Mouse (Mus musculus): ENCODE measurements around the gene Lrch2. TPM values are rescaled to one million over a fixed set of nuclear protein-coding genes. Genes with fewer than 3 reads are reported as not detected.
"Not testable (repeated sequence)": the region's sequence is repeated elsewhere in the genome, so short reads cannot be mapped to it uniquely, and the experiment has no call there.

Gene Lrch2
- not detected for polyA plus RNA-seq (2017; shearing (Covaris generic))

DNA sequence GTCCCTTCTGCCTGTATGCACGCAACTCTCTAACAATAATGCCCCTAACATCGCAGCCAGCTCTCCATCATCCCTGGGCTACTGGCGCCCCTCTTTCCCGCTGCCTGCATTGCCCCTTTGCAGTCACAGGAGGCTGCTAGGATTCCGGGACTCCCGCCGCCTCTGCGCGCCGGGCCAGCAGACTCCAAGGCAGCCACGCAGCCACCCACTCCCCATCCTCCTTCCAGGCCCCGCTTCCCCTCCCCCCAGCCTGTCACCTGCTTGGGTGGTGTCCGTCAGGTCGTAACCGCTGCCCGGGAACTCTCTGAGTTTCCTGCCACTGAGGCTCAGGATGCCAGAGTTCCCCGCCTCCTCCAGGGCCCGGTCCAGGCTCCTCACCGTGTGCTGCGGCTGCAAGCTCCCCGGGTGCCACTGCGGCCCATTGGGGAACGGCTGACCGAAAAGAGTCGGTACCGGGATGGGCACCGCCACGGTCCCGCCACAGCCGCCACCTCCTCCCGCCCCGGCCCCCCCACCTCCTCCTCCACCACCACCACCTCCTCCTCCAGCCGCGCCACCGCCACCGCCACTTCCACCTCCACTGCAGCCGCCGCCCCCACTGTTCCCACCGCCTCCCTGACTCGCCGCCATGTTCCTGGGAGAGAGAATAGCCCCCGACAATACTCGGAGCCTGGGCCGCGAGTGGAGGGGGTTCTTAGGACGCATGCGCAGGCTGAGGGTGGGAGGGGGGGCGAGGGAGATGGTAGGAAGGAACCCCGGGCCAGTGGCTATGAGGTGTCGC is at the start of gene Lrch2:
Gene Lrch2 (minus strand): TSS at position 661 of the 781 bp plus-strand sequence.
- no peak for ATAC-seq

DNA sequence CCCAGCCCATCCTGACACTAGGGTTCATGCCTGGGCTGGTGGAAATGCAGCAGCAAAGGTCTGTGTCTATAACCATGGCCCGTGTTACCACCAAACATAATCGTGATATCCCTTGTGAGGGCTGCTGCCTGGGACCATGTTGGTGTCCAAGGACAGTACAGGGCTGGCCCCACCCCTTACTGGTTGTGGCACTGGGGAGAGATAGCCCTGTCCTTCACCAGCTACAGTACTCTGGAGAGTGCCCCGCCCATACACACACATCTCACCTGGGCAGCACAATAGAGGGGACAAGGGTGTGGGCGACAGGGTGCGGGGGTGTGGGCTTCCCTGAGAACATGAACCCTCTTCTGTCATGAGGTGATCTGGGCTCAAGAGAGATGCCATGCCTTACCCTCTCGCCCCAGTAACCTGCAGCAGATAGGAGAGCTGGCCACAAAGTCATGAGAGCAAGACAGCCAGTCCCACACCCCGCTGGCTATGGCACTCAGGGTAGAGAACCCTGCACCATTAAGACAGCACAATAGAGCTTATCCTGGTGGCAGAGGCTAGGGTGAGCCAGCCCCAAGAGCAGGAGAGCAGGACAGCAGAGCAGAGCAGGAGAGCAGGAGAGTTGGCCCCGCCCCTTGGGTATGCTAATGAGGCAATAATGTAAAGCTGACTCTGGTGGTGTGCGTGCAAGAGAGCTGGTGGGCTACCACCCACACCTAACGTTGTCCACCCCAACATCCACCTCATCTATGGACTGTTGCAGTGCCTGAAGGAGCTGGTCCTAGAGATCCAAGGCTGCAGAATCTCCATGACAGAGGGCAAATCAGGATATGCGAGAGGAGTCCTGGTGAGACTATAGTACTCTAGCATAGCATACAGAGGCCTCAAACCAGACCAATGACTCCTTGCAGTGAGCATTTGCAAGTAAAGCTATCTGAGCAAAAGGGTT is 12.7 kb downstream of the Lrch2 start:
- no peak for ATAC-seq

- no peak for ATAC-seq
Observed at GRCm38 (mm10) chrX:147538377-147538776, 15.5 kb downstream of the Lrch2 start.

DNA sequence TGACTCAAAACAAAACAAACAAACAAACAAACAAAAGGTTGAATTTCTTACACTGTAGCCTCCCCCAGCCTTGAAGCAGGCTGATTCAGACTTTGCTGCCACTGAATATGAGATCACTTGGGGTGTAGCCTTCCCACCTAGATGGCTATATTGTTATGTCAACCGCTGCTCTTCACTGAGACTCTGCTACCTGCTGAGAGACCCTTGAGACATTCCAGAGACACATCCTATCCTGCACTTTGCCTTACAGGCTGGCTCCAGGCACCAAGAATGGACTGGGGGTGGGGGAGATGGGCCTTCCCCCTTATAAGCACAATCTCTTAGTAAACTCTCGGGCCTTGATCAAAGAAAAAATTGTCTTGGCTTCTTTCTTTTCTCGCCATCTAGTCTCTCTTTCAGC is 16.8 kb downstream of the Lrch2 start:
- not testable (repeated sequence) for ATAC-seq

- ATAC-seq = no peak
Observed at GRCm38 (mm10) chrX:147535616-147536015, 18.3 kb downstream of the Lrch2 start.

DNA sequence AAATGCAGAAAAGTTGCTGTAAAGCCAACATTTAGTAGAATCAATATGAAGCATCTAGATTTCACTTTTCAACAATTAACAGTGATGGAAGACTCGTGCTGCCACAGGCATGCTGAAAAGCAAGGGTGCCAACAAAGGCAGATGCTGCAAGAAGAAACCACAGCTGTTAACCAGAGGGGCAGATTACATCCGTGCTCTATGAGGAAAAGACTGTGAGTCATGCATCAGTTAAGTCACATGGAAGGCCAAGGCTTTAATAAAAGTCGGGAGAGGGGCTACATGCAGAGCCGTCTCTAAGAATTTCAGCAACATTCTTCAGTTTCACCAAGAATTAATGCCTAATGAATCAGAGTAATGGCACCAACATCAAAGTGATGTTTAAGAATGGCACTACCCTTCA is 22.2 kb downstream of the Lrch2 start:
- no peak for ATAC-seq

DNA sequence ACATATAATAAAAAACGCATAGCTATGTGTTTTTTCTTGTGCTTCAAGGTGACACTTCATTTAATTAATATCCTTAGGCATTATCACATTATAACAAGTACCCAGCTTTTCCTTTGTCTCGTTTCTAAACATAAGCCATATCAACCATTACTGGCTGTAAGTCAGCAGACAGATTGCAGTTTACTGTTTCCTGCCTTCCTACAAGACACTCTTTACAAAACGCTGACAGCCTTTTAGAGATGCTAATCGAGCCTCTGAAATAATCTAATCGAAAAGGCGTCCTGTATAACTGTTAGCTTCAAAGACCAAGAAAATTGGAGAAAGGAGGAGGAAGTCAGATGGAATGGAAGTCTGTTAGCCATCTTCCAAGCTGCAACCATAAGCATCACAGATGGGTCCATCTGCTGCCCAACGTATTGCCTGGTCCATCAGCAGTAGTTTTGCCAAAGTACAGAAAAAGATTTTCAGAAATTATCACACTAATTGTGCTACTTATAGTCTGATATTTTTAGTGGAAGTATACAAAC is 26.2 kb downstream of the Lrch2 start:
- ATAC-seq = no peak

- no peak for ATAC-seq
Observed at GRCm38 (mm10) chrX:147489551-147489950, 64.3 kb downstream of the Lrch2 start.

DNA sequence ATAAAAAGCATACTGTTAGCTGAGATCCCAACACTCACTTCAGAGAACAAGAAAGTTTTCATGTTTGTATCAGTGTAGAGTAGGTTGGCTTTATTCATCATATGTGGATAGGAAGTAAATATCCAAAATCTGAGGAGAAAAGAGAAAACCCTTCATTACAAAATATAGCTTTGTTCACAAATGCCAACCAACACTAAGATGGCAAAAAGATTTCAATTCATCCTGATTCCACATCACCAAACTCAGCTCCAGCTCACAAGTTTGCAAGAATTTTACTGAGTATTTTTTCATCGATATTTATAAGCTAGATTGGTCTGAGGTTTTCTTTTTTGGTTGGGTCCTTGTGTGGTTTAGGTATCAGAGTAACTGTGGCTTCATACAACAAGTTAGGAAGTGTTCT is 100.3 kb downstream of the Lrch2 start, which contains the start of gene Vmn1r239-ps:
Gene Vmn1r239-ps (minus strand): TSS at position 101 of the 400 bp plus-strand sequence.
- ATAC-seq = not testable (repeated sequence)

DNA sequence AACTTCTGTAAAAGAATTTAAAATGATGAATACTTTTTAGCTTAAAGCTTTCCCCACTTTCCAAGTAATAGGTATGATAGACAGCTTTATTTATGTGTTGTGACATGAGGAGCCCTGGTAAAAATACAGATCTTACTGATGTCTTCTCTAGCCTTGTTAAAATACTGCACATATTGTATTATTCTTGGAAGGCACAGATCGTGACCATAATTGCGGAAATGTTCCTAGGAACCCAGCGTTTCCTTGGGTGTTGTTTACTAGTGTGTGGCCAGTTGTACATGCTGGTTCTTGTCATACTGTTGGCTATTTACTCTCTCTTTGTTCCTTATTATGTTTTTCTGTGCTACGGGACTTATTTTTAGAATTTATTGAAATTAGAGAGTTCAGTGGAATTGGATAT is 110.5 kb downstream of the Lrch2 start:
- ATAC-seq = no peak

DNA sequence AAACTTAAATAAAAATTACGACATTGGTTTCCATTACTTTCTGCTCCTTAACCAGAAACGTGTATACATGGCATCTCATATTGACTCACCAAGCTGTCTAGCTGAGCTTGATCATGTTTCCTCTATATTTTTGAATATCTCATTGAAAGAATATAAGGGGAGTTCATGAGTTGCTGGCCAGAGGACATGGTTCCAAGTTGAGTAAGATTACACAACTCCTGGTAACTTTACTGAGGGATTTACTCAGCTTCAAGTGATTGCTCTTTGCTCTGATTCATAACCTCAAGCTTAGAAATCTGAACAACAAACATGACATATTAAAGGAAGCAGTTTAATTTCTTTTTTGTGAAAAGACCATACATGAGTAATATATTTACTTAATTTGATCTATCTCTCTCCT is 118.5 kb downstream of the Lrch2 start:
- no peak for ATAC-seq

DNA sequence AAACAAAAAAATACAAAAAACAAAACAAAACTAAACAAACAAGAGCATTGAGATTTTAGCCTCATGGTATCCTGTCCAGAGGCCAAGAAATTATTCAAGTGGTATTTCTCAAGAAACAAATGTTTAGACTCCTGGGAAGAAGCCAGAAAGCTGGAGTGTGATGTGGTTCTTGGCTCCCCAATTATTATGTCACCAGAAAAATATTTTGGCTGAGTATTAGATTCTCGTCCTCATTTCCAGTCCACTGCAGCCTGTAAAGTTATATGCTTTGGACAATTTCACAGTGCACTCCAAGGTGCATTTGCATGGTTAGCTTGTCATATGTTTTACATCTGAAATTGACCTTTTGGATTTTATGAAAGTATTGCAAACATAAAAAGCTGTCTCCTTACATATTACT is 124.1 kb downstream of the Lrch2 start:
- ATAC-seq = no peak

DNA sequence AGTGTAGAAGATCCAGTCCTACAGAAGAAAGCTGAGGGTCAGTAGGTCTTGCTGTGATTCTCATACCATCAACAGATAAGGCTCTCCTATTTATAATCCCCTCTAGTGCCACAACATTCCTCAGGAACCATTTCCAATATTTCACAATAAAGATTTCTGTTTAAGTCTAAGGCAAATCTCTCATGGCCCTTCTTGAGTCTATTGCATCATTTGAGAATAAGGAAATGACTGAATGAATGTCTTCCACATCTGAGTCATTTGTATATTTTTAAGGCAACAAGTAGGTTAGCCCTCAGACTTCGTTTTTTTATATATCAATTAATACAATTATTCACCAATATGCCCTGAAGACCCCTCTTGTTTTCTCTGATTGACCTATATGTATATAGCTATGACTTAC is 124.8 kb downstream of the Lrch2 start, which contains the start of gene Il13ra2:
Gene Il13ra2 (minus strand): TSS at position 64 of the 400 bp plus-strand sequence.
- no peak for ATAC-seq

Other genes with a start within 250 kb of the Lrch2 start
- not detected for gene Il13ra2, start 124.9 kb downstream of the Lrch2 start, polyA plus RNA-seq (2017; shearing (Covaris generic))
- not detected for gene Vmn1r239-ps, start 100.4 kb downstream of the Lrch2 start, polyA plus RNA-seq (2017; shearing (Covaris generic))
- not detected for gene Gm15128, start 211.9 kb upstream of the Lrch2 start, polyA plus RNA-seq (2017; shearing (Covaris generic))